Mouse (Mus musculus): ENCODE measurements at regions not wholly inside any gene's neighbourhood (a gene's known extent, or its start where the extent isn't known, plus 50 kb on each side); places are given as distances from the start of the nearest gene placed in this dataset.

GRCm38 (mm10) chr15:37166744-37167143 is 159.2 kb upstream of the Zfp706 start:
- DNase-seq, result no peak

- peak; percentile 73 for DNase-seq
Measured at GRCm38 (mm10) chr15:37165887-37166507, 158.4 kb upstream of the Zfp706 start.

GRCm38 (mm10) chr15:37165216-37165615 is 157.6 kb upstream of the Zfp706 start:
- DNase-seq, result peak; percentile 56

GRCm38 (mm10) chr15:37164191-37165135 is 156.9 kb upstream of the Zfp706 start:
- DNase-seq, result no peak

- DNase-seq, result no peak
Measured at GRCm38 (mm10) chr15:37159956-37160355, 152.4 kb upstream of the Zfp706 start.

- peak; percentile 40 for DNase-seq
Measured at GRCm38 (mm10) chr15:37159349-37159748, 151.8 kb upstream of the Zfp706 start.

GRCm38 (mm10) chr15:37157386-37157785 is 149.8 kb upstream of the Zfp706 start:
- no peak for DNase-seq

GRCm38 (mm10) chr15:37154934-37155333 is 147.4 kb upstream of the Zfp706 start:
- DNase-seq, result no peak

GRCm38 (mm10) chr15:37153177-37153576 is 145.6 kb upstream of the Zfp706 start:
- no peak for DNase-seq

- DNase-seq, result peak; percentile 86
Measured at GRCm38 (mm10) chr15:37135590-37136164, 128.1 kb upstream of the Zfp706 start.

- peak; percentile 75 for DNase-seq
Measured at GRCm38 (mm10) chr15:37134913-37135589, 127.5 kb upstream of the Zfp706 start.

- no peak for DNase-seq
Measured at GRCm38 (mm10) chr15:37134386-37134785, 126.8 kb upstream of the Zfp706 start.

- peak; percentile 40 for DNase-seq
Measured at GRCm38 (mm10) chr15:37133916-37134315, 126.3 kb upstream of the Zfp706 start.

- no peak for DNase-seq
Measured at GRCm38 (mm10) chr15:37127681-37128080, 120.1 kb upstream of the Zfp706 start.

- no peak for DNase-seq
Measured at GRCm38 (mm10) chr15:37127170-37127569, 119.6 kb upstream of the Zfp706 start.

GRCm38 (mm10) chr15:37125823-37126222 is 118.2 kb upstream of the Zfp706 start:
- DNase-seq, result no peak

- DNase-seq, result no peak
Measured at GRCm38 (mm10) chr15:37124951-37125350, 117.4 kb upstream of the Zfp706 start.

- DNase-seq, result no peak
Measured at GRCm38 (mm10) chr15:37124299-37124698, 116.7 kb upstream of the Zfp706 start.

- DNase-seq, result peak; percentile 95
Measured at GRCm38 (mm10) chr15:37120381-37120780, 112.8 kb upstream of the Zfp706 start.

GRCm38 (mm10) chr15:37114119-37114518 is 106.5 kb upstream of the Zfp706 start:
- DNase-seq, result peak; percentile 85

GRCm38 (mm10) chr15:37110462-37110861 is 102.9 kb upstream of the Zfp706 start:
- DNase-seq, result no peak

- DNase-seq, result peak; percentile 33
Measured at GRCm38 (mm10) chr15:37102035-37102555, 94.5 kb upstream of the Zfp706 start.

GRCm38 (mm10) chr15:37101419-37101818 is 93.8 kb upstream of the Zfp706 start:
- no peak for DNase-seq
